Mouse (Mus musculus) testis, adult 2 months (tissue): ENCODE data around the gene Supt20.

Source experiments
- CTCF ChIP-seq: fragments of 200-500 bp; IDR thresholded peaks from 2 replicates; pipeline ENCODE4 v1.5.1; 2012; ENCODE audit warnings: low read depth, mild to moderate bottlenecking, inconsistent platforms, low read length, moderate library complexity; ENCODE audit not compliant: control insufficient read depth, insufficient read depth, insufficient replicate concordance
- POLR2A ChIP-seq: fragments of 200-500 bp; IDR thresholded peaks from 2 replicates; pipeline ENCODE4 v1.6.1; 2012; ENCODE audit warnings: low read depth, mild to moderate bottlenecking, inconsistent platforms, low read length, moderate library complexity; ENCODE audit not compliant: control insufficient read depth

GRCm38 (mm10) chr3:54669559-54669958 lies 23.0 kb upstream of the Supt20 start:
- no peak for TF ChIP-seq CTCF
- TF ChIP-seq POLR2A = no peak
